Mouse (Mus musculus) cerebellum, adult 8-10 months (tissue): ENCODE data around the gene Lhx2.

Experiments
- DNase-seq: peaks from one replicate; pipeline ENCODE4 v3.0.0; 2022

The Lhx2 gene

GRCm38 (mm10) chr2:38338990-38339909 lies at the start of gene Lhx2:
Gene Lhx2, plus strand, starts transcription at chr2:38339281.
- no peak for DNase-seq

GRCm38 (mm10) chr2:38291526-38291925 lies 47.6 kb upstream of the Lhx2 start:
- no peak for DNase-seq

- no peak for DNase-seq
Measured at GRCm38 (mm10) chr2:38295939-38296338, 43.1 kb upstream of the Lhx2 start.

- DNase-seq: no peak
Measured at GRCm38 (mm10) chr2:38300941-38301340, 38.1 kb upstream of the Lhx2 start.

- no peak for DNase-seq
Measured at GRCm38 (mm10) chr2:38305152-38305551, 33.9 kb upstream of the Lhx2 start.

GRCm38 (mm10) chr2:38312921-38313320 lies 26.2 kb upstream of the Lhx2 start:
- no peak for DNase-seq

GRCm38 (mm10) chr2:38313399-38313798 lies 25.7 kb upstream of the Lhx2 start:
- no peak for DNase-seq

GRCm38 (mm10) chr2:38319086-38319485 lies 20.0 kb upstream of the Lhx2 start:
- no peak for DNase-seq

- DNase-seq: no peak
Measured at GRCm38 (mm10) chr2:38320911-38321310, 18.2 kb upstream of the Lhx2 start.

- no peak for DNase-seq
Measured at GRCm38 (mm10) chr2:38323380-38323779, 15.7 kb upstream of the Lhx2 start.

- DNase-seq: no peak
Measured at GRCm38 (mm10) chr2:38326671-38327070, 12.4 kb upstream of the Lhx2 start.

GRCm38 (mm10) chr2:38333586-38334119 lies 5.4 kb upstream of the Lhx2 start:
- DNase-seq: no peak

- no peak for DNase-seq
Measured at GRCm38 (mm10) chr2:38336606-38337005, 2.5 kb upstream of the Lhx2 start.

- no peak for DNase-seq
Measured at GRCm38 (mm10) chr2:38337091-38337640, 1.9 kb upstream of the Lhx2 start.

GRCm38 (mm10) chr2:38337681-38338080 lies 1.4 kb upstream of the Lhx2 start:
- DNase-seq: no peak

GRCm38 (mm10) chr2:38338348-38338932 lies 641 bp upstream of the Lhx2 start:
- no peak for DNase-seq

GRCm38 (mm10) chr2:38339910-38340625 lies 987 bp downstream of the Lhx2 start:
- DNase-seq: no peak

- DNase-seq: no peak
Measured at GRCm38 (mm10) chr2:38340626-38341200, 1.6 kb downstream of the Lhx2 start.

GRCm38 (mm10) chr2:38343573-38343972 lies 4.5 kb downstream of the Lhx2 start:
- DNase-seq: no peak

- DNase-seq: no peak
Measured at GRCm38 (mm10) chr2:38344727-38345126, 5.6 kb downstream of the Lhx2 start.

GRCm38 (mm10) chr2:38346417-38346816 lies 7.3 kb downstream of the Lhx2 start:
- DNase-seq: no peak

- DNase-seq: no peak
Measured at GRCm38 (mm10) chr2:38346881-38347764, 8.0 kb downstream of the Lhx2 start.
